Mouse (Mus musculus): ENCODE results near the gene Tcf7l1. TPM values are rescaled to one million over a fixed set of nuclear protein-coding genes. Genes with fewer than 3 reads are reported as not detected.

The Tcf7l1 gene
- total and polyA plus RNA-seq, 3 experiments, result not detected

GRCm38 (mm10) chr6:72597956-72598753, 190.9 kb downstream of the Tcf7l1 start, which contains the start of the genes Elmod3 and Retsat:
Elmod3 (minus strand) TSS chr6:72598413.
Retsat (plus strand) TSS chr6:72598475.
- Histone ChIP-seq H3K9ac (ENCODE audit: control insufficient read depth, low read depth, low read length, poor library complexity, severe bottlenecking) (peak within 1 kb of the TSS; percentile 92), H3K36me3 (ENCODE audit: control insufficient read depth in 1 of 2, insufficient read depth in 2 of 2, low read length in 2 of 2) (peaks cover 0 to 9% of the 10 kb centered on the region in 2 experiments; a peak in 3 of 4 replicates), H3K4me3 (ENCODE audit: control insufficient read depth in 1 of 2, insufficient read depth in 1 of 2, low read depth in 2 of 2, low read length in 2 of 2) (peak within 1 kb of the TSS; percentile 68 to 86), H3K4me1 (ENCODE audit: control insufficient read depth in 1 of 2, insufficient read depth in 2 of 2, low read length in 2 of 2) (peaks cover 8 to 15% of the 10 kb centered on the region in 2 experiments), H3K27me3 (ENCODE audit: control insufficient read depth in 1 of 2, insufficient read depth in 2 of 2, low read length in 2 of 2) (no peaks in the 10 kb centered on the region), H3K9me3 (replicated peaks; ENCODE audit: insufficient read depth, low read length) (no peaks in the 10 kb centered on the region), H3K27ac (ENCODE audit: control insufficient read depth, low read depth, low read length) (peak within 1 kb of the TSS; percentile 66), H3K79me2 (ENCODE audit: control insufficient read depth, insufficient read depth, low read length, poor library complexity) (peaks cover 5% of the 10 kb centered on the region)
- DNase-seq (ENCODE audit: low read depth, low spot score), result peak; percentile 99
- no peak for TF ChIP-seq SMC3 (IDR thresholded peaks at IDR 0.05; ENCODE audit: low read depth, low read length)
- peak; percentile 91 for TF ChIP-seq MAZ (IDR thresholded peaks at IDR 0.05; ENCODE audit: low read depth, low read length)
- no peak for TF ChIP-seq E2F4 (IDR thresholded peaks at IDR 0.05; ENCODE audit: borderline replicate concordance, low read depth, low read length)
- TF ChIP-seq RCOR1 (IDR thresholded peaks at IDR 0.05; ENCODE audit: low read depth, low read length), result peak; percentile 40; the same call in 1 of the 2 replicates
- TF ChIP-seq TAL1 (IDR thresholded peaks at IDR 0.05; ENCODE audit: low read length), result no peak
- TF ChIP-seq NRF1 (IDR thresholded peaks at IDR 0.05; ENCODE audit: insufficient read depth, low read depth, low read length, poor library complexity, severe bottlenecking), result peak; percentile 74
- peak; percentile 71 for TF ChIP-seq ETS1 (IDR thresholded peaks at IDR 0.05; ENCODE audit: low read depth, low read length)
- no peak for TF ChIP-seq RAD21 (IDR thresholded peaks at IDR 0.05; ENCODE audit: low read depth, low read length)
- TF ChIP-seq CHD1 (IDR thresholded peaks at IDR 0.05; ENCODE audit: low read depth, low read length), result no peak
- peak; percentile 100 for TF ChIP-seq HCFC1 (IDR thresholded peaks at IDR 0.05; ENCODE audit: low read depth, low read length)
- TF ChIP-seq POLR2A (IDR thresholded peaks at IDR 0.05; ENCODE audit: control insufficient read depth in 1 of 2, insufficient read depth in 1 of 2, low read depth in 1 of 2, low read length in 2 of 2, poor library complexity in 1 of 2), result peak; percentile 96 to 100
- peak; percentile 95 for TF ChIP-seq MXI1 (IDR thresholded peaks at IDR 0.05; ENCODE audit: low read depth, low read length)
- no peak for TF ChIP-seq MAFK (IDR thresholded peaks at IDR 0.05; ENCODE audit: borderline replicate concordance, low read depth, low read length)
- no peak for TF ChIP-seq BHLHE40 (IDR thresholded peaks at IDR 0.05; ENCODE audit: borderline replicate concordance, low read depth, low read length)
- peak; percentile 90 for TF ChIP-seq MYC (IDR thresholded peaks at IDR 0.05; ENCODE audit: low read depth, low read length)
- TF ChIP-seq GATA1 (IDR thresholded peaks at IDR 0.05; ENCODE audit: low read depth, low read length), result 0 out of 2 replicates have a peak, but pooled peaks have one; percentile 5
- TF ChIP-seq JUND (IDR thresholded peaks at IDR 0.05; ENCODE audit: low read depth, low read length), result no peak
- no peak for TF ChIP-seq CTCF (IDR thresholded peaks at IDR 0.05 in 2 of 3, conservative IDR thresholded peaks at IDR 0.05 in 1 of 3; ENCODE audit: control insufficient read depth in 1 of 3, insufficient read depth in 1 of 3, low read depth in 2 of 3, low read length in 3 of 3, poor library complexity in 1 of 3, severe bottlenecking in 1 of 3)
- TF ChIP-seq TBP (IDR thresholded peaks at IDR 0.05; ENCODE audit: low read depth, low read length), result peak; percentile 99
- peak; percentile 98 for TF ChIP-seq SIN3A (IDR thresholded peaks at IDR 0.05; ENCODE audit: low read length)
- TF ChIP-seq POLR2AphosphoS2 (IDR thresholded peaks at IDR 0.05; ENCODE audit: low read length), result peak; percentile 99
- peak; percentile 56; the same call in 1 of the 2 replicates for TF ChIP-seq USF1 (IDR thresholded peaks at IDR 0.05; ENCODE audit: low read depth, low read length)
- TF ChIP-seq NELFE (IDR thresholded peaks at IDR 0.05; ENCODE audit: low read depth, low read length), result peak; percentile 99
- TF ChIP-seq UBTF (IDR thresholded peaks at IDR 0.05; ENCODE audit: borderline replicate concordance, insufficient read depth, low read depth, low read length), result no peak
- peak; percentile 71 for TF ChIP-seq TCF12 (IDR thresholded peaks at IDR 0.05; ENCODE audit: low read depth, low read length)
- TF ChIP-seq POLR2AphosphoS5 (IDR thresholded peaks at IDR 0.05; ENCODE audit: borderline replicate concordance, low read depth, low read length), result peak; percentile 88; the same call in 1 of the 2 replicates
- TF ChIP-seq MEF2A (IDR thresholded peaks at IDR 0.05; ENCODE audit: extremely low read depth, insufficient replicate concordance, low read depth, low read length, poor library complexity, severe bottlenecking), result peak; percentile 57; the same call in 1 of the 2 replicates
- no peak; a peak in 1 of 4 replicates for TF ChIP-seq EP300 (IDR thresholded peaks at IDR 0.05; ENCODE audit: low read depth in 1 of 2, low read length in 2 of 2)
- no peak for TF ChIP-seq GABPA (IDR thresholded peaks at IDR 0.05; ENCODE audit: low read depth, low read length)
- peak; percentile 99 for TF ChIP-seq ZMIZ1 (IDR thresholded peaks at IDR 0.05; ENCODE audit: low read depth, low read length)
- peak; percentile 98 for TF ChIP-seq KAT2A (conservative IDR thresholded peaks at IDR 0.05; ENCODE audit: low read depth, low read length)
- TF ChIP-seq ZC3H11A (IDR thresholded peaks at IDR 0.05; ENCODE audit: low read depth, low read length), result no peak
- TF ChIP-seq ELF1 (IDR thresholded peaks at IDR 0.05; ENCODE audit: low read depth, low read length), result peak; percentile 75
- no peak for TF ChIP-seq MYB (IDR thresholded peaks at IDR 0.05; ENCODE audit: low read depth, low read length)
- TF ChIP-seq CHD2 (IDR thresholded peaks at IDR 0.05; ENCODE audit: low read length), result peak; percentile 29; the same call in 1 of the 2 replicates
